Mouse (Mus musculus) embryonic facial prominence, embryonic 10.5 days (tissue): ENCODE measurements around the gene Bcl2a1b. TPM values are rescaled to one million over a fixed set of nuclear protein-coding genes. Genes with fewer than 3 reads are reported as not detected.
"Not testable (repeated sequence)": the region's sequence is repeated elsewhere in the genome, so short reads cannot be mapped to it uniquely, and the experiment has no call there.

Experiments used
- DNase-seq: peaks from one replicate; pipeline ENCODE4 v3.0.0-alpha.2; 2017; ENCODE audit warnings: low spot score
- H3K27ac ChIP-seq: fragments of 300-500 bp; sonication (generic); replicated peaks from 2 replicates; pipeline ENCODE4 v1.5.1; 2016; ENCODE audit warnings: mild to moderate bottlenecking
- H3K27me3 ChIP-seq: fragments of 300-500 bp; sonication (generic); replicated peaks from 2 replicates; pipeline ENCODE4 v1.6.1; 2016; ENCODE audit warnings: low read depth, mild to moderate bottlenecking; ENCODE audit not compliant: poor library complexity, severe bottlenecking
- H3K36me3 ChIP-seq: fragments of 300-500 bp; sonication (generic); replicated peaks from 2 replicates; pipeline ENCODE4 v1.6.1; 2016; ENCODE audit warnings: mild to moderate bottlenecking, moderate library complexity
- H3K4me1 ChIP-seq: fragments of 300-500 bp; sonication (generic); 2 replicates; pipeline ENCODE4 v1.6.1; 2016
- H3K4me3 ChIP-seq: fragments of 300-500 bp; sonication (generic); 2 replicates; pipeline ENCODE4 v1.5.1; 2016; ENCODE audit warnings: mild to moderate bottlenecking, moderate library complexity
- H3K9me3 ChIP-seq: fragments of 300-500 bp; sonication (generic); 2 replicates; pipeline ENCODE4 v1.6.1; 2016; ENCODE audit warnings: mild to moderate bottlenecking
- WGBS: fragments of 180-500 bp; shearing (Covaris S2); methylation state at CpG from one replicate; pipeline ENCODE4 v1.1.7; 2016; 5-methylcytosine and 5-hydroxymethylcytosine counted together
- polyA plus RNA-seq: library from polyadenylated mRNA; unstranded; fragments of >200 nt; fragmentation: Nextera tagmentation; extraction: Ambion mirVana; gene quantifications from 2 replicates; pipeline ENCODE4 v1.2.1, GENCODE M21; 2016

Gene Bcl2a1b
- polyA plus RNA-seq, result 0.19 and 0.34 TPM in 2 replicates

DNA sequence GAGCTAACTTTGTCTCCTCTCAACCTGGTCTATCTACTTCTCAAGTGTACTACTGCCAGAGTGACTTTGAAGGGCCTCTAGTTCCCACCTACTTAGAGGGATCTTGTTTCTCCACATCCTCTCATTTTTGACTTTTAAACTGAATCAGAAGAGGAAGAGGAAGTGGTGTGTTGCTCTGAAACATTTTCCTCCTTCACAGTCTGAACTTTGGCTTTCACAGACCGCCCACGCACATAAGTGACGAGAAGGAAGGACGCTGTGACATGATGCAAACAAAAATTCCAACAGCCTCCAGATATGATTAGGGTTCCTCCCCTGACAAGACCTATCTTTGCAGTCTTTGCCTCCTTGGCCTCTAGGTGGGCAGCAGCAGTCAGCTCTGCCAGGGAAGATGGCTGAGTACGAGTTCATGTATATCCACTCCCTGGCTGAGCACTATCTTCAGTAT lies at the start of gene Bcl2a1b, which contains the start of gene Gm29094:
Bcl2a1b (plus strand) TSS at position 241 of the 448 bp plus-strand sequence.
Gm29094 (plus strand) TSS at position 411 of the 448 bp plus-strand sequence.
- not testable (repeated sequence) for H3K4me1 ChIP-seq, DNase-seq, H3K4me3 ChIP-seq

DNA sequence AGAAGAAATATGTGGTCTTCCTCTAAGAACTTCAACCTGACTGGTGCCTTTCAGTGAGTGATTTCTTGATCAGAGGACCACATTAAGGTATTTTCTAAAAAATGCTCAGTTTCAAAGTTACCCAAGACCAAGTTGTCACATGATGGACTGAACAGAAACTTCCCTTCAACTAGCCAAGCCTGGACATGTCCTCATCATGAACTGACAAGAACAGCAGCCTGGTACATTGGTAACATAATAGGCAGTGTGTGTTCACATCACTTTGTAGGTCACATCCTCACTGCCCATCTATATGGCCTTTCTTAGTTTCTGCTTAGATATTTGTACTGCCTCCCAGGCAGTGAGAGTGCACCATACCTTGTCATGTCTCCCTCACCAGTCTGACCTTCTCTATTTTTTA lies 26.5 kb upstream of the Bcl2a1b start:
- DNase-seq, H3K4me1 ChIP-seq: not testable (repeated sequence)

More for the DNA sequence above, at the start of gene Bcl2a1b, which contains the start of gene Gm29094:
- WGBS, result 94% methylated on average over 5 of the region's 5 CpGs
- H3K36me3 ChIP-seq, H3K9me3 ChIP-seq, H3K27me3 ChIP-seq, H3K27ac ChIP-seq: not testable (repeated sequence)

DNA sequence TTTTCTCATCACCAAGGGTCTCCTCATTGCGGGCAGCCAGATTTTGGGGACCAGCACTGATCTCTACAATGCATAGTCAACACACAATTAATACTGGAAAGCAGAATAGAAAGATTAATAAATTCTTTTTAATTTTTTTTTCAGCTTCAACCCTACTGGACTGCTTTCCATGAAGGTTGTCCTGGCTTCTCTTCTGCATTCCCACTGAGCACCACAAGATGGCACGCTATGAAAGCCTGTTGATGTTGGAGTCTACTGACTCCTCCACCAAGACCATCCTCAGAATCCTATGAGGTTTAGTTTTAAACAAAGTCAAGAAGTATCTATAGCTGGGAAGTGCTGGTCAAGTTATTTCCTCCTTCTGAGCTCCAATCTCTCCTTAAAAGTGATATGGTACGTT lies 20.2 kb upstream of the Bcl2a1b start:
- WGBS, result 26% methylated on average over 2 of the region's 3 CpGs
- not testable (repeated sequence) for H3K4me3 ChIP-seq, H3K36me3 ChIP-seq, DNase-seq, H3K27ac ChIP-seq, H3K4me1 ChIP-seq, H3K9me3 ChIP-seq, H3K27me3 ChIP-seq

More for the DNA sequence above, 26.5 kb upstream of the Bcl2a1b start:
- not testable (repeated sequence) for H3K4me3 ChIP-seq, H3K27me3 ChIP-seq, H3K9me3 ChIP-seq, H3K36me3 ChIP-seq, H3K27ac ChIP-seq

- not testable (repeated sequence) for H3K4me1 ChIP-seq, H3K27me3 ChIP-seq, H3K27ac ChIP-seq, H3K9me3 ChIP-seq, H3K4me3 ChIP-seq, H3K36me3 ChIP-seq, DNase-seq
- WGBS, result 81% methylated on average over 4 of the region's 4 CpGs
Observed at GRCm38 (mm10) chr9:89179469-89179868, 19.5 kb upstream of the Bcl2a1b start.

GRCm38 (mm10) chr9:89187006-89187405 lies 12.0 kb upstream of the Bcl2a1b start:
- not testable (repeated sequence) for DNase-seq, H3K27ac ChIP-seq, H3K36me3 ChIP-seq, H3K9me3 ChIP-seq, H3K4me3 ChIP-seq, H3K27me3 ChIP-seq, H3K4me1 ChIP-seq
- 78% methylated on average over 15 of the region's 15 CpGs for WGBS

DNA sequence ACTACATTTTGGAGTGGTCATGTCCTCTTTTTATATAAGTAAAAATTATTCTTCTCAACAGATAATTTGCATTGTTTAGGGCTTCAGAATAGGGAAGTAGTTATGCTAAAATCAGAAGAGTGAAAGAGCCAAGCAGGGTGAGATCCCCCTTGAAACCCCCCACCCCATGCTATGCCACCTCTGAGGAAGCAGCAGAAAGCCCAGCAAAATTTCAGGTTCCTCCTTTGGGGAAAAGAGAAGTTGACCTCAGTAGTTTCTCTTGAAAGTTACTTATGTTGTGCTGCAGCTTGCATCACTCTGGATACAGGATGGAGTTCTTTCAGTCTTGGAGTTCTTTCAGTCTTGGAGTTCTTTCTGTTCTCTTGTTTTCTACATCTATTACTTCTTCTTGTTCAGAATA lies 3.5 kb upstream of the Bcl2a1b start:
- not testable (repeated sequence) for H3K4me1 ChIP-seq, H3K36me3 ChIP-seq, DNase-seq, H3K9me3 ChIP-seq, H3K4me3 ChIP-seq, H3K27me3 ChIP-seq, H3K27ac ChIP-seq

DNA sequence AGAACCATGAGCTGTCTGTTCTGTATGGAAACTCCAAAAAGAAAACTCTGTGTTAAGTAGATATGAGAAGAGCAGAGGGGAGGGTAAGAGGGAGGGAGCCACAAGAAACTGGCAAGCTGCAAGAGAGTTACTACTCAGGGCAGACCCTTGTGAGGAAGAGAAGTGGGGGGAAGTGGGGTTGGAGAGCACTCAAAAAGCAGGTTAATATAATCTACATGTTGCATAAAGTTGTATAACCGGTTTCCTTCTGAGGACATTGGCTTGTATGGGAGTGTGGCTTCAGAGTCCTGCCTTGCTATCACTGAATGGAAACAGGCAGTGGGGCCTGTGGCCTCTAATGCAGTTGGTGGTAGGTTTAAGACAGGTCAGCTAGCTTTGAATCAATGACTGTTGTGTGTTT lies 1.5 kb upstream of the Bcl2a1b start:
- not testable (repeated sequence) for H3K9me3 ChIP-seq, H3K36me3 ChIP-seq, H3K4me3 ChIP-seq, H3K27me3 ChIP-seq, DNase-seq, H3K4me1 ChIP-seq, H3K27ac ChIP-seq
- WGBS, result 89% methylated on average over 1 of the region's 1 CpGs

GRCm38 (mm10) chr9:89198349-89198748 lies 660 bp upstream of the Bcl2a1b start:
- not testable (repeated sequence) for H3K27ac ChIP-seq, H3K4me1 ChIP-seq, H3K36me3 ChIP-seq, H3K4me3 ChIP-seq, H3K9me3 ChIP-seq, H3K27me3 ChIP-seq, DNase-seq
- 94% methylated on average over 3 of the region's 3 CpGs for WGBS

DNA sequence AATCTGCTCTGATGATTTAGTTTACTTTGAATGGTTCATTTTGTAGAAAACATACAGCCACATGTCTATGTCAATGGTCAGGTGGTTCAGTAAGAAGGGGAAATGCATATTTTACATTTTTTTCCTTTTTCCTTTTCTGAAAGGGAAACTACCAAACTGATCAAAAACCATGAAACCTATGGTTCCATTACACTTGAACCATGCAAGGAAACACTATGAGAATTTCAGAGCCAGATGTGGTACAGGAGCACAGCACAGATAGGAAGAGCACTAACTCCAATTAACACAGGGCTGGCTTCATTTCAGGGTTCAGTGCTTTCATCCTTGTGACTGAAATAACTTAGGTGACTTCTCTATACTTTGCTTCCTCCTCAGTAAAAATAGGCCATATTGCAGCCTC lies 3.2 kb downstream of the Bcl2a1b start:
- H3K36me3 ChIP-seq, H3K27ac ChIP-seq, H3K27me3 ChIP-seq, H3K4me3 ChIP-seq, DNase-seq, H3K4me1 ChIP-seq, H3K9me3 ChIP-seq: not testable (repeated sequence)

- not testable (repeated sequence) for H3K4me3 ChIP-seq, H3K36me3 ChIP-seq, H3K27me3 ChIP-seq, H3K9me3 ChIP-seq, H3K4me1 ChIP-seq, DNase-seq, H3K27ac ChIP-seq
- WGBS, result 87% methylated on average over 1 of the region's 1 CpGs
Observed at GRCm38 (mm10) chr9:89208939-89209338, 9.9 kb downstream of the Bcl2a1b start.

DNA sequence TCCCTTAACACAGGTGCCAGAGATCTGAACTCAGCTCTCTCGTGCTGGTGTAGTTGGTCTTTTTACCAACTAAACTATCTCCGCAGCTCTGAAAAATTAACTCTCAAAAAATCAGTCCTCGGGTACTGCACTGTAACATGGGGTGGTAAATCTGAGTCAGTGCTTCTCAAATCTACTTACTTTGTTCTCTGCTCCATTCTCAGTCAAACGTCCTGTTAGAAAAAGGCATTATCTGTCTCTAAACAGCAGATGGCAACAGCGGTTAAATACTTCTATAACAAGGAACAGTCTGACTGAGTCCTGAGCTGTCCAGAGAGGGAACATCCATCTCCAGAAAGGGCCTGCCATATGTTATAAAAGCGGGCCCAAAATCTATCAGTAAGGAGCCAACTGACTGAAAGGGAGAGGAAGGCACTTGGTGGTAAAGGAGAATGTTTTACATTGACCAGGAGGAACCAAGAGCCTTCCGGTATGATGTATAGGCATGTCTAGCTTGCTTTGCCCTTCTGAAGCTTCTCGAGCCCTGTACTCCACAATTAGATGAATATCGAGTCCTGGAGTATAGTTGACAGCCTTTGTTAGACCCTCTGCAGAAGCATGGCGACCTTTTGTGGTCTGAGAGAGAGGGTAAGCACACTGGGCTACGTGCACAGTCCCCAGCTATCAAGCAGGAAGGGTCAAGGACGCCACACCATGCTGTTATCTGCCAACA lies 11.5 kb downstream of the Bcl2a1b start, which contains the start of gene Mthfs:
Mthfs (plus strand) TSS at position 324 of the 712 bp plus-strand sequence.
- peak within 1 kb of the TSS; percentile 79 for H3K27ac ChIP-seq
- DNase-seq, H3K4me1 ChIP-seq, H3K36me3 ChIP-seq, H3K27me3 ChIP-seq, H3K9me3 ChIP-seq: not testable (repeated sequence)
- WGBS, result 29% methylated on average over 10 of the region's 12 CpGs
- H3K4me3 ChIP-seq, result peak within 1 kb of the TSS; percentile 49

DNA sequence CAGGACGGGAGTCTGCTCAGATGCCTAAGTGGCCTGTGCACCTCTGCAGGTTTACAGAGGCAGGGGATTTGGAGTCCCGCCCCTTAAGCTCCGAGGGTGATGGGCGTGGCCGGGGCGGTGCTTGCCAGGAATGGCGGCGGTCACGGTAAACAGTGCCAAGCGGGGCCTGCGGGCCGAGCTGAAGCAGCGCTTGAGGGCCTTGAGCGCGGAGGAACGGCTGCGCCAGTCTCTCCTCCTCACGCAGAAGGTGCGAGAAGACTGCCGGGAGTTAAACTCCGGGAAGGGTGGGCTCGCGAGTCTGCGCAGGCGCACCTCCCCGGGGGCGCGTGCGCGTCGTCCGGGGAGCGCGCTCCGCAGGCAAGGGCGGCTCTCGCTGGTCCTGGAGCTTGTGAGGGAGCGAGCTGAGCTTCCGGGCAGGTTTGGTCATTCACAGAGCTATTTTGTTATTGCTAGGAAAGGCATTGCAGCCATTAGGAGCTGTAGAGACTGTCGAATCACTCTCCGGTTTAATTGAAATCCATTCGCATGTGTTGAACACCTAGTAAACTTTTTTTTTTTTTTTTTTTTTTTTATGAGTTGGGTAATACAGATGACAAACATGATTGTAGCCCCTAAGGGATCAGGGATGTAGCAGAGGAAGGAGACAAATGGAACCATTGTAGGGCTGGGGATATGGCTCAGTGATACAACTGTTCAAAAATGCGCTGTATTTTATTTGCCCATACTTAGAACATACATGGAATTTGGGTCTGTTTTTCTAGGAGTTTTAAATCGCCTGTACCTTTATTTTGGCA lies 12.3 kb downstream of the Bcl2a1b start:
- not testable (repeated sequence) for H3K4me1 ChIP-seq, H3K27me3 ChIP-seq, H3K9me3 ChIP-seq, DNase-seq, H3K36me3 ChIP-seq
- H3K4me3 ChIP-seq, result peak overlapping the region; percentile 49
- WGBS, result 2% methylated on average over 29 of the region's 44 CpGs
- peak overlapping the region; percentile 79; the same call in 1 of the 2 replicates for H3K27ac ChIP-seq

DNA sequence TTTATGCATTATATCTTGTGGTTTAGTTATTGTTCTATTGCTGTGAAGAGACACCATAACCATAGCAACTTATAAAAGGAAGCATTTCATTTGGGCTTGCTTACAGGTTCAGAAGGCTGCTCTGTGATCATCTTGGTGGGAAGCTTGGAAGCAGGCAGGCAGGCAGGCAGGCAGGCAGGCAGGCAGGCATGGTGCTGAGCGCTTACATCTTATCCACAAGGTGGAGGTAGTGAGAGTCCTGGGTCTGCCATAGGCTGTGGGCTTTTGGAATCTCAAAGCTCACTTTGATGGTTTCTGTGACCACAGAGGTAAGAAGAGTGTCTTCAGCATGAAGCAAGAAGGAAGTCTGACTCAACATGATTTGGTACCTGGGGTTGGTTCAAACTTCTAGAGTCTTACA lies 13.4 kb downstream of the Bcl2a1b start:
- not testable (repeated sequence) for H3K4me1 ChIP-seq, DNase-seq, H3K27me3 ChIP-seq, H3K9me3 ChIP-seq, H3K4me3 ChIP-seq, H3K36me3 ChIP-seq, H3K27ac ChIP-seq
- 39% methylated on average over 1 of the region's 1 CpGs for WGBS
